Mouse (Mus musculus) midbrain, embryonic 15.5 days (tissue): ENCODE data around the gene Zfand2a. TPM values are rescaled to one million over a fixed set of nuclear protein-coding genes. Genes with fewer than 3 reads are reported as not detected.

ENCODE experiments used
- ATAC-seq: fragments of 200-750 bp; cut with Nextera tagmentation; replicated peaks from 2 replicates; pipeline ENCODE4 v1.8.0; 2017; ENCODE audit warnings: moderate TSS enrichment
- H3K27ac ChIP-seq: fragments of 300-500 bp; sonication (generic); 2 replicates; pipeline ENCODE4 v1.5.1; 2015; ENCODE audit warnings: mild to moderate bottlenecking, inconsistent platforms
- H3K27me3 ChIP-seq: fragments of 300-500 bp; sonication (generic); replicated peaks from 2 replicates; pipeline ENCODE4 v1.6.1; 2015; ENCODE audit warnings: inconsistent platforms
- H3K36me3 ChIP-seq: fragments of 300-500 bp; sonication (generic); replicated peaks from 2 replicates; pipeline ENCODE4 v1.6.1; 2015; ENCODE audit warnings: inconsistent platforms
- H3K4me1 ChIP-seq: fragments of 300-500 bp; sonication (generic); 2 replicates; pipeline ENCODE4 v1.6.1; 2015; ENCODE audit warnings: inconsistent platforms
- H3K4me2 ChIP-seq: fragments of 300-500 bp; sonication (generic); 2 replicates; pipeline ENCODE4 v1.6.1; 2015; ENCODE audit warnings: inconsistent platforms, mild to moderate bottlenecking, moderate library complexity
- H3K4me3 ChIP-seq: fragments of 300-500 bp; sonication (generic); 2 replicates; pipeline ENCODE4 v1.5.1; 2015; ENCODE audit warnings: mild to moderate bottlenecking, inconsistent platforms
- H3K9ac ChIP-seq: fragments of 300-500 bp; sonication (generic); 2 replicates; pipeline ENCODE4 v1.6.1; 2015; ENCODE audit warnings: mild to moderate bottlenecking, inconsistent platforms
- H3K9me3 ChIP-seq: fragments of 300-500 bp; sonication (generic); 2 replicates; pipeline ENCODE4 v1.6.1; 2016; ENCODE audit warnings: inconsistent platforms
- WGBS: fragments of 180-500 bp; shearing (Covaris S2); methylation state at CpG from one replicate; pipeline ENCODE4 v1.1.7; 2015; ENCODE audit warnings: mixed read lengths; 5-methylcytosine and 5-hydroxymethylcytosine counted together
- polyA plus RNA-seq: library from polyadenylated mRNA; unstranded; fragments of >200 nt; fragmentation: Nextera tagmentation; extraction: Ambion mirVana; gene quantifications from 2 replicates; pipeline ENCODE4 v1.2.1, GENCODE M21; 2015

Zfand2a gene
- polyA plus RNA-seq, 1 experiment from 2014 or later, result 24.2 TPM

DNA sequence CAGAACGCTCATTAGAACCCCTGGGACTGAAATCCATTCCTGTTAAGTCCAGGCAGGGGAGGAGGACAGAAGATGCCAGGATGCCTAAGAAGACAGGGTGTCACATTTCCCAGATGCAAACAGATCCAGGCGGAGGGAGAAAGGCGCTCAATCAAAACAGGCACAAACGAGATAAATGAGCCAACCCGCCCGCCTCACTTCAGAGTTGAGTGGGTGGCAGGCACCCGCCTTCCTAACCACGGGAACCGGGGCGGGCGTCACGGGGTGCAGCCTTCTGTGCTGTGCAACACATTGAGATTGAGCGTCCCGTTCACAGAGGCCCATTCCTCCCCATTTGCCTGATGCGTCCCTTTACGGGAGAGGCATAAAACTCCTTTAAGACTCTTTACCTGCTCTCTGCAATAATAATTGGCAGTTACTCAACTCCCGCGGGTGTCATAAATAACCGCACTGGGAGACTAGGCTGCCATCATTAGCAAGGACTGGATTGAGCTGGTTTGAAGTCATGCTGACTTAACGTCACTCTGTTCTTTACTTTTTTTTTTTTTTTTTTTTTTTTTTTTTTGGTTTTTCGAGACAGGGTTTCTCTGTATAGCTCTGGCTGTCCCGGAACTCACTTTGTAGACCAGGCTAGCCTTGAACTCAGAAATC, 10.8 kb upstream of the Zfand2a start:
- no peak overlapping the region for H3K9ac ChIP-seq
- ATAC-seq, result no peak
- H3K27me3 ChIP-seq, result 0 out of 2 replicates have a peak, but pooled peaks cover 3% of the 10 kb centered on the region
- H3K4me3 ChIP-seq, result no peak overlapping the region
- H3K9me3 ChIP-seq, result no peaks in the 10 kb centered on the region
- no peaks in the 10 kb centered on the region for H3K36me3 ChIP-seq
- WGBS, result 69% methylated on average over 22 of the region's 22 CpGs
- H3K27ac ChIP-seq, result no peak overlapping the region
- no peak overlapping the region for H3K4me2 ChIP-seq
- no peaks in the 10 kb centered on the region for H3K4me1 ChIP-seq

- H3K27ac ChIP-seq, result no peak overlapping the region
- ATAC-seq, result no peak
- WGBS, result 74% methylated on average over 4 of the region's 5 CpGs
- no peaks in the 10 kb centered on the region for H3K36me3 ChIP-seq
- H3K4me1 ChIP-seq, result no peaks in the 10 kb centered on the region
- H3K9ac ChIP-seq, result no peak overlapping the region
- 0 out of 2 replicates have a peak, but pooled peaks cover 3% of the 10 kb centered on the region for H3K27me3 ChIP-seq
- H3K4me2 ChIP-seq, result no peak overlapping the region
- H3K9me3 ChIP-seq, result no peaks in the 10 kb centered on the region
- H3K4me3 ChIP-seq, result no peak overlapping the region
Measured at GRCm38 (mm10) chr5:139493690-139494089, 9.3 kb upstream of the Zfand2a start.

- H3K9me3 ChIP-seq, result no peaks in the 10 kb centered on the region
- no peak overlapping the region for H3K4me3 ChIP-seq
- no peaks in the 10 kb centered on the region for H3K4me1 ChIP-seq
- H3K9ac ChIP-seq, result no peak overlapping the region
- no peak overlapping the region for H3K27ac ChIP-seq
- WGBS, result 41% methylated on average over 8 of the region's 8 CpGs
- H3K4me2 ChIP-seq, result no peak overlapping the region
- no peak for ATAC-seq
- 0 out of 2 replicates have a peak, but pooled peaks cover 3% of the 10 kb centered on the region for H3K27me3 ChIP-seq
- no peaks in the 10 kb centered on the region for H3K36me3 ChIP-seq
Measured at GRCm38 (mm10) chr5:139491348-139491747, 7.0 kb upstream of the Zfand2a start.

GRCm38 (mm10) chr5:139490131-139490530, 5.8 kb upstream of the Zfand2a start:
- Histone ChIP-seq H3K4me1 (no peaks in the 10 kb centered on the region), H3K9ac (no peak overlapping the region), H3K9me3 (no peaks in the 10 kb centered on the region), H3K4me2 (no peak overlapping the region), H3K4me3 (no peak overlapping the region), H3K36me3 (no peaks in the 10 kb centered on the region), H3K27ac (no peak overlapping the region), H3K27me3 (0 out of 2 replicates have a peak, but pooled peaks cover 3% of the 10 kb centered on the region)
- ATAC-seq, result no peak
- WGBS, result 71% methylated on average over 11 of the region's 11 CpGs

- Histone ChIP-seq H3K4me3 (peak overlapping the region; percentile 86), H3K4me1 (peaks cover 16% of the 10 kb centered on the region), H3K9me3 (no peaks in the 10 kb centered on the region), H3K27me3 (no peaks in the 10 kb centered on the region), H3K36me3 (peaks cover 23% of the 10 kb centered on the region), H3K4me2 (peak overlapping the region; percentile 69), H3K9ac (peak overlapping the region; percentile 79; the same call in 1 of the 2 replicates), H3K27ac (no peak overlapping the region)
- 59% methylated on average over 14 of the region's 14 CpGs for WGBS
- no peak for ATAC-seq
Measured at GRCm38 (mm10) chr5:139483171-139483848, 1.0 kb downstream of the Zfand2a start.

- H3K4me2 ChIP-seq, result no peak overlapping the region
- no peak overlapping the region for H3K9ac ChIP-seq
- WGBS, result 93% methylated on average over 10 of the region's 10 CpGs
- peaks cover 16% of the 10 kb centered on the region for H3K4me1 ChIP-seq
- ATAC-seq, result no peak
- H3K27me3 ChIP-seq, result no peaks in the 10 kb centered on the region
- no peak overlapping the region for H3K4me3 ChIP-seq
- peaks cover 44% of the 10 kb centered on the region for H3K36me3 ChIP-seq
- H3K27ac ChIP-seq, result no peak overlapping the region
- no peaks in the 10 kb centered on the region for H3K9me3 ChIP-seq
Measured at GRCm38 (mm10) chr5:139480406-139480805, 3.9 kb downstream of the Zfand2a start.

GRCm38 (mm10) chr5:139479088-139479487, 5.3 kb downstream of the Zfand2a start:
- H3K36me3 ChIP-seq, result peaks cover 49% of the 10 kb centered on the region
- no peak overlapping the region for H3K27ac ChIP-seq
- no peaks in the 10 kb centered on the region for H3K9me3 ChIP-seq
- H3K9ac ChIP-seq, result no peak overlapping the region
- no peak for ATAC-seq
- no peaks in the 10 kb centered on the region for H3K27me3 ChIP-seq
- peaks cover 16% of the 10 kb centered on the region for H3K4me1 ChIP-seq
- 95% methylated on average over 8 of the region's 8 CpGs for WGBS
- H3K4me3 ChIP-seq, result no peak overlapping the region
- H3K4me2 ChIP-seq, result no peak overlapping the region

GRCm38 (mm10) chr5:139474741-139475140, 9.6 kb downstream of the Zfand2a start:
- H3K9ac ChIP-seq, result no peak overlapping the region
- ATAC-seq, result no peak

GRCm38 (mm10) chr5:139467998-139468397, 16.4 kb downstream of the Zfand2a start:
- H3K9ac ChIP-seq, result no peak overlapping the region
- no peaks in the 10 kb centered on the region for H3K9me3 ChIP-seq
- no peak overlapping the region for H3K27ac ChIP-seq
- WGBS, result 44% methylated on average over 5 of the region's 5 CpGs
- no peak for ATAC-seq
- peaks cover 15% of the 10 kb centered on the region for H3K36me3 ChIP-seq
- H3K4me3 ChIP-seq, result no peak overlapping the region
- H3K4me1 ChIP-seq, result no peaks in the 10 kb centered on the region
- no peak overlapping the region for H3K4me2 ChIP-seq
- H3K27me3 ChIP-seq, result no peaks in the 10 kb centered on the region

More at GRCm38 (mm10) chr5:139474741-139475140, 9.6 kb downstream of the Zfand2a start:
- no peak overlapping the region for H3K27ac ChIP-seq
- H3K36me3 ChIP-seq, result peaks cover 62% of the 10 kb centered on the region
- no peaks in the 10 kb centered on the region for H3K27me3 ChIP-seq
- WGBS, result 65% methylated on average over 9 of the region's 9 CpGs
- H3K4me2 ChIP-seq, result no peak overlapping the region
- no peaks in the 10 kb centered on the region for H3K4me1 ChIP-seq
- no peak overlapping the region for H3K4me3 ChIP-seq
- H3K9me3 ChIP-seq, result no peaks in the 10 kb centered on the region

GRCm38 (mm10) chr5:139466801-139467200, 17.5 kb downstream of the Zfand2a start:
- no peak overlapping the region for H3K4me2 ChIP-seq
- H3K27ac ChIP-seq, result no peak overlapping the region
- H3K9me3 ChIP-seq, result no peaks in the 10 kb centered on the region
- WGBS, result 69% methylated on average over 4 of the region's 4 CpGs
- H3K27me3 ChIP-seq, result no peaks in the 10 kb centered on the region
- H3K36me3 ChIP-seq, result peaks cover 5% of the 10 kb centered on the region
- H3K4me3 ChIP-seq, result no peak overlapping the region
- no peak for ATAC-seq
- no peak overlapping the region for H3K9ac ChIP-seq
- H3K4me1 ChIP-seq, result no peaks in the 10 kb centered on the region

DNA sequence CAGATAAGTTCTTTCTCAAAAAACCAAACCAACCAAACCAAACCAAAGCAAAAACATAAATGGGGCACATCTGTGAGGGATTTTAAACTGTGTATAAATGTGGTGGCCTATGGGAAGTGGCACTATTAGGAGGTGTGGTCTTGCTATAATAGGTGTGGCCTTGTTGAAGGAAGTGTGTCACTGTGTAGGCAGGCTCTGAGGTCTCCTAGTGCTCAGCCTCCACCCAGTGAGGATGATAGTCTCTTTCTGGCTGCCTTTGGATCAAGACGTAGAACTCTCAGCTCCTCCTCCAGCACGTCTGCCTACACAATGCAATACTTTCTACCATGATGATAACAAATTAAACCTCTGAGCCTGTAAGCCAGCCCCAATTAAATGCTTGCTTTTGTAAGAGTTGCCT, 18.0 kb downstream of the Zfand2a start:
- no peaks in the 10 kb centered on the region for H3K4me1 ChIP-seq
- no peak overlapping the region for H3K4me2 ChIP-seq
- no peaks in the 10 kb centered on the region for H3K9me3 ChIP-seq
- H3K27ac ChIP-seq, result no peak overlapping the region
- no peak for ATAC-seq
- H3K36me3 ChIP-seq, result peaks cover 1% of the 10 kb centered on the region
- H3K27me3 ChIP-seq, result no peaks in the 10 kb centered on the region
- no peak overlapping the region for H3K4me3 ChIP-seq
- H3K9ac ChIP-seq, result no peak overlapping the region
- 80% methylated on average over 2 of the region's 2 CpGs for WGBS

DNA sequence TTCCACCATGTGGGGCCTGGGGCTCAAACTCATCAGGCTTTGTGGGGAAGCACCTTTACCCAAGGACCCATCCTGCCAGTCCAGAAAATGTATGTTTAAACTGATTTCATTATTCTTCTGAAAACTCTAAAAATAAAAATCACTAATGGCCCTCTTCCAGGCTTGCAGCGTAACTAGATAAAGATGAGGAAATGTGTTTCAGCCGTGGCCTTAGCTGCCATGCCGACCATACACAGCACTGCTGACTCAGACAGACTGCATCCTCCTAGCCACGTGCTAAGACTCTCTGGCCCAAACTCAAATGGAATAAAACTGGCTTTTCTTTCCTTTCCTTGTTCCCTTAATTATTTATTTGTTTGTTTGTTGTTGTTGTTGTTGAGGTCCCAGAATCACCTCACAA, 19.5 kb downstream of the Zfand2a start:
- H3K9me3 ChIP-seq, result no peaks in the 10 kb centered on the region
- no peak overlapping the region for H3K27ac ChIP-seq
- WGBS, result 80% methylated on average over 4 of the region's 4 CpGs
- H3K4me1 ChIP-seq, result peaks cover 7% of the 10 kb centered on the region
- no peak overlapping the region for H3K4me2 ChIP-seq
- no peaks in the 10 kb centered on the region for H3K27me3 ChIP-seq
- H3K36me3 ChIP-seq, result no peaks in the 10 kb centered on the region
- no peak for ATAC-seq
- no peak overlapping the region for H3K9ac ChIP-seq
- H3K4me3 ChIP-seq, result no peak overlapping the region
